Mouse (Mus musculus) layer of hippocampus, postnatal 36 days (tissue): ENCODE measurements around the gene Npcd. TPM values are rescaled to one million over a fixed set of nuclear protein-coding genes. Genes with fewer than 3 reads are reported as not detected.
"Not testable (repeated sequence)": the region's sequence is repeated elsewhere in the genome, so short reads cannot be mapped to it uniquely, and the experiment has no call there.

Experiments used
- DNase-seq, 2 experiments: peaks; one replicate each; pipeline ENCODE4 v3.0.0; 2022
- total RNA-seq, 2 experiments: library from RNA; stranded (reverse); gene quantifications; 2 replicates each; pipeline ENCODE4 v1.2.3; 2021

Gene Npcd
- total RNA-seq, 2 experiments from 2014 or later: 5.8 to 10.8 TPM

- DNase-seq: peak; percentile 70 to 71
These were observed 3.6 kb downstream of the Npcd start for GRCm38 (mm10) chr15:79830388-79830787.

DNA sequence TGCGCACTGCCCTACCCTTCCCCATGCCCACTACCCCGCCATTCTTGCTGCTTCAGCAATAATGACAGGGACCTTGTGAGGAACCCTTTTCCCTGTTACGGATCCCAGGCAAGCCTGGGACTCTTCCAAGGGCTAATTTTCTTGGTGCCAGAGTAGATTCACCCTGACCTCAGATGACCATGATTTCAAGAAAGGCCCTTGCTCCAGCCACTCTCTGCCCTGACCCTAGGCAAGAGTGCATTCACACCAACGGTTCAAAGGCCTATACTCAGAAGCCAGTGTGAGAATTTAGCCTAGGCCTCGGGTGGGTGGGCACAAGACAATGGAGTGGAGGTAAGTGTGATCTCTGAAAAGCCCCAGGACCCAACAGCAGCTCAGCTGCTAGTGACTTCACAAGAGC, 4.6 kb downstream of the Npcd start:
- DNase-seq: no peak

- DNase-seq: peak; percentile 40 to 41
These were observed 5.5 kb downstream of the Npcd start for GRCm38 (mm10) chr15:79828366-79829035.

DNA sequence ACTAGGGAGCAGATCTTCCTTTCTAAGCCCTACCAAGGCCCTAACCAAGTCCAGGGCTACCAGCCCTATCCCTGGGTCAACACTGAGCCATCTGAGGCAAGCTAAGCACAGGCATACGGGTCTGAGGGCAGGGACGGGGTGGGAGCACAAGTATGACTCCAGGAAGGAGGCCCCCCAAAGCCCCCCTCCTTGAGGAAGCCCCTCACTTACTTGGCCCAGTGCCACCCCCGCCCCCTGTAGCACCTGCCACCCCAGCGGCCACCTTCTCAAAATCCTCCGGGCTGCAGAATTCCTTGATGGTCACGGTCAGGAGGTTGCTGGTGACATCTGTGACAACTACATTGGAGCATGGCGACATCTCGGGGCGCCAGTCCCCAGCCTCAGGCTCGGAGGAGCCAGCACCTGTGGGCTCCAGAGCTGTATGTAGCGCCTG, 6.2 kb downstream of the Npcd start:
- DNase-seq: no peak

- DNase-seq: no peak
These were observed 6.8 kb downstream of the Npcd start for GRCm38 (mm10) chr15:79827061-79827777.

DNA sequence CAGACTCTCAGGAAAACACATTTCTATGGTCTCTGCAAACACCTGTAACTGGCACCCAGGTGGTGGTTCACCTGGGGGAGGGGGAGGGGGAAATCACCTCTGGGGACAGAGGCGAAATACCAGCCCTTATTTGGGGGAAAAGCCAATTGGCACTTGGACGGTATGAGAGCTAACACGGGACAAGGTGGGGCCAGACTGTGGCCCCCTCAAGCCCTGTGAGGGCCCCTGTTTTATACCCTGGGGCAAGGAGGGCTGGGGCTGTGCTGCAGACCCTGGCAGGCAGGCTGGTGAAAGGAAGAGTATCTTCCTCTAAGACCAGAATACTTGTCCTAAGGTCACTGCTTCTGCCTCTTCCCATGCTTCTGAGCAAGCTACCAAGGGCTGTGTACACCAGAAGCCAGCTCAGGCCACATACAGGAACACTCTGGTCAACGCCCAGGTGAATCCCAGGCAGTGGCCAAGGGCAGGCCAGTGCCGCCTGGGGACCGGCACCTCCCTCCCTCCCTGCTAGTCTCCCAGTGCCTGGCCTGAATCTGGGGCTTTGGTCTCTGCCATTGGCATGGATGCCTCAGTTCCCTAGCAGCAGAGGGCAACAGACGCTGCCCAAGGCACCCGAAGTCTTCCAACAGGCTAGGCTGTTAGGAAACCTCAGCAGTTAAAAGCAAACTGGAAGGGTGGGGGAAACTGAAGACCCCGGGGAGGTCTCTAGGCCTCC, 7.7 kb downstream of the Npcd start:
- DNase-seq: no peak

DNA sequence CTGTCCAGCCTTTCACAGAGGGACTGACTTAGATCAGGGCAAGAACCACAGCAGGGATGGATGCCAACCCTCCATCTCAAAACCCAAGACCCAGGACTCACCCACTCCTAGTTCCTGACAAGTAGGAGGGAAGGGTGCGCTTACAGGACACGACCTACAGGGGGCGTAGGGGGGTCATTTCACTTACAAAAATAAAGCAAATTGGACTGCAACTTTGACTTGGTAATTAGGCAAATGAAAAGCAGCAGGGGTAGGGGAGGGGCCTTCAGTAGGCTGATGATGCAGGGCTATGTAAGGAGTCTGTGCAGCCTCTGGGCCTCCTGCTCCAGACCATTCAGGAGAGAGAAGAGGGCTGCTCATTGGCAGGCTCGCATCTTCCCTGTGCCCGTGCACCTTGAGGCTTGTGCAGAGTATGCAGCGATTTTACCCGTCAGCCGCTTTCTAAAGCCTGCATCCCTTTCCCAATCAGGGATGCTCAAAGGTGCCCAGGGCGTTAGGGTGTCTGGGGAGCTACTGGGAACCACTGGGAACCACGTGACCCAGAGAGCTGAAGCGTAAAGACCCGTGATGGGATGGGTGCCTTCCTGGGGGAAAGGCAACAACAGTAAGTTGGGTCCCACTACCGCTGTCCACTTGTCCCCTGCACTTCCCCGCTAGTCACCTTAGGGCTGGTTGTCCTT, 8.8 kb downstream of the Npcd start:
- peak in 1 of 2 experiments; percentile 25 for DNase-seq

GRCm38 (mm10) chr15:79823588-79824280, 10.3 kb downstream of the Npcd start:
- DNase-seq: no peak

DNA sequence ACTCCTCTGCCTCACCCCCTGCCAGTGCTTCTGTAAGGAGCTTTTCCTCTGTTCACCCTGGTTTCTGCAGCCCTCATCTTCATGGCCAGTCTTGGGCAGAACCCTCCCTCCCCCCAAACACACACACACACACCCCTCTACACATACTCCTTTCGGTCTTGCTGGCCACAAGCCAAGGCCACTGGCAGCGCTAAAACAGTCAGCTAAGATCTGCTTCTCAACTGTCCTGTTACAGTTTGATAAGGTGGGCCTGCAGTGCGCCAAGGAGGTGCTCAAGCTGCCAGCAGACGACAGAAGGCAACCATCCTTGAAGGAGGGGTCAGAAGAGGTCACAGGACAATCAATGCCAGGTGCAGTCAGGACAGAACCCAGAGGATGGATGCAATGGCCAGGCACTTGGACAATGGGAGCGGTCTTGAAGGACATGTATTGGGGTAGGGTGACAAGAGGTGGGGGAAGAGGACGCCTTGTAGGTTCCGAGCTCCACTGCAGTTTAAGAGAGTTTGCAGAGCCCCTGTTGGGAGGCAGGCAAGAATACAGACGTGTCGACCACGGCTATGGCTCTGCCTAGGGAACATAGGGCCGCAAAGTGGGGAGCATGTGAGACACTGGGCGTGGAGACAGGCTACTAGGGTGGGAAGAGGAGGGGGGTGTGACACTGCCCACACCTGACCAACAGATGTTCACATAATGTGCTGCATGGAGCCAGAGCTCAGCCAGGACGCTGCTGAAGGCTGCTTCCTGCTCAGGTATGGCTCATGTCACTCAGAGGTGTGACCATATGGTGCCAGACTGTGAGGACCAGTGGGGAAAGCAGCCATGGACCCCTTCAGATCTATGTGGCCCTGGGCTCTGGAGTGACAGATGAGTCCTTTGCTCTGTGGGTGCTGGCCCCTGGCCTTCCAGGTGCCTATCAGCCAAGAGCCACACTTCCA, 11.5 kb downstream of the Npcd start:
- no peak for DNase-seq

- DNase-seq: no peak
These were observed 15.7 kb downstream of the Npcd start for GRCm38 (mm10) chr15:79818325-79818724.

GRCm38 (mm10) chr15:79813666-79814258, 20.3 kb downstream of the Npcd start:
- DNase-seq: no peak

DNA sequence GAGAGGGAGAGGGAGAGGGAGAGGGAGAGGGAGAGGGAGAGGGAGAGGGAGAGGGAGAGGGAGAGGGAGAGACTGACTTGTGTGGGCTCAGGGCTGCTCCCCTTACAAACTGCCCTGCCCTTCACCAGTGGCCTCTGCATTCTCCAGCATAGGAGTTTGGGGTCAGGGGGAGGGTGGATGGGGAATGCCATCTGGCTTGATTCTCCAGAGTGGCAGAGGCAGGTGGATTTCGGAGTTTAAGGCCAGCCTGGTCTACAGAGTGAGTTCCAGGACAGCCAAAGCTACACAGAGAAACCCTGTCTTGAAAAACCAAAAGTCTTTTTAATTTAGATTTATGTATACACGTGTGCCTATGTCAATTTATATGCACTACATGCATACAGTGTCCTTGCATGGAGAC, 21.2 kb downstream of the Npcd start:
- DNase-seq: not testable (repeated sequence)

DNA sequence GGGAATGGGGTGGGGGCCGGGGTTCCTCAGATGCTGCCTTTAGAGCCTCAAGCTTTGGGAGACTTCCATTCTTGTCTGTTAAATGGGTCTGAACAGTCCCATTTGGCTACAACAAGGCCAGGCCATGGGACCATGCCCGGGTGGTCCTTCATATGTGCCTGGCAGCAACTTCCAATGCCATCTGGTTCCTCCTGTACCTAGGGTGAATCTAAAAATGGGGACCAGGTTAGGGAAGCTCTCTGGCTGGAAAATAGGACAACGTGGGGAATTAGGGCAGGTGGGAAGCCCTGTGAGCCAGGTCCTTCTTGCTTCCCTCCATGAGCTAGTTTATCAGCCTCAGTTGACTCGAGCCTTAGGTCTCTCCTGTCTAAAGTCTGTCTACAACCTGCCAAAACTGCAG, 23.0 kb downstream of the Npcd start:
- no peak for DNase-seq

- DNase-seq: no peak
These were observed 24.0 kb downstream of the Npcd start for GRCm38 (mm10) chr15:79810061-79810460.

DNA sequence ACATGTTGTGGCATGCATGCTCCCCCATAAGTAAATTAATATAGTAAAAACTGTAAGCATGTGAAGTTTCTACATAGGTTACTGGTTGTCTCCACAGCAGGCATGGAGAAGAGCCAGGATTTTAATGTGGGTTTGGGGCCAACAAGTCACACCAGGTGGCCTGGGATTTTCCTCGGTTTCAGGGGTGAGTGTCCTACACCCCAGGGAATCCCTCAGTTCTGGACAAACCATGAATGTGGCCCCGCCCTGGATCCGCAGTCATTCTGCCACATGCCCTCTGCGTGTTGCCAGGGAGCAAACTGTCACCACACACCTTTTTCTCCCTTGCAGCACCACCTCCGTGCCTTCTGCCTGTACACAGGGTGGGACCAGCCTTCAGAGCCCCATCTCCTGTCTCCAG, 25.4 kb downstream of the Npcd start:
- DNase-seq: no peak

- no peak for DNase-seq
These were observed 25.9 kb downstream of the Npcd start for GRCm38 (mm10) chr15:79808114-79808513.

GRCm38 (mm10) chr15:79807050-79807449, 27.0 kb downstream of the Npcd start:
- no peak for DNase-seq

GRCm38 (mm10) chr15:79805246-79805645, 28.8 kb downstream of the Npcd start:
- DNase-seq: no peak

DNA sequence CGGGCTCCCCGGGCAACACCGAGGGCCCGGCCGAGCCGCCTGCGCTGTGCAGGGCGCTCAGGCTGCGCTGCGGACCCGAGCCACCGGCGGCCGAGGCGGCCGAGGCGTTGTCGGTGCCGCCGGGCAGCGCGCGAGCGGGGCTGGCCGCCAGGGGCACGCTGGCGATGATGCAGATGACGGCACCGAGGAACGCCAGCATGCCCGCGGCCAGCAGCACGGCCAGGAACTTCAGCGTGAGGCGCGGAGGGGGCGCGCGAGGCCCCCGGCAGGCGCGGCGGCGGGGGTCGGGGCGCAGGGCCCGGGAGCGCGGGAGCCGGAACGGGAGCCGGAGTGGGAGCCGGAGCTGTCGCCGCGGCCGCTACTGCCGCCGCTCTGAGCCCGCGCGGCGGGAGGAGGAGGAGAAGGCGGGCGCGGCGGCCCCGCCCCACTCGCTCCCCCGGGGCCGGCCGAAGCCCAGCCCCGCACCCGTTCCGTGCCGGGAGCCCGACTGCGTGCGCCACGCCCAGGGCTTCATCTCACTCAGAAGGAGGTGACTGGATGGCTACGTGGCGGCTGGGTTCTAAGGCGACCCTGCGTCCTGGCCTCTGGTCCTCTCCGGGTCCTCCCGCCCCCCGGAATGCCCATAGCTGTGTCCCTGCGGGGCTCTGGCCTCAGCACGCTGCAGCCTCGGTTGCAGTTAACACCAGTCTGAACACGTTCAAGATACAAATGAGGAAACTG, 29.5 kb downstream of the Npcd start, which contains the start of gene Nptxr:
Nptxr (minus strand) TSS at position 415 of the 720 bp plus-strand sequence.
- no peak for DNase-seq
